Mouse (Mus musculus) large intestine, adult 2 months (tissue): ENCODE measurements around the gene Plin3. TPM values are rescaled to one million over a fixed set of nuclear protein-coding genes. Genes with fewer than 3 reads are reported as not detected.

Experiments used
- DNase-seq: peaks from one replicate; pipeline ENCODE4 v3.0.0-alpha.2; 2012; ENCODE audit warnings: low read depth, low spot score
- WGBS: fragments of 180-500 bp; shearing (Covaris S2); methylation state at CpG from one replicate; pipeline ENCODE4 v1.1.7; 2018; 5-methylcytosine and 5-hydroxymethylcytosine counted together
- polyA plus RNA-seq: library from polyadenylated mRNA; depleted of rRNA; stranded (reverse); fragments of >200 nt; gene quantifications from 2 replicates; pipeline ENCODE4 v1.2.3, GENCODE M21; 2012

Plin3 gene
- polyA plus RNA-seq, 1 experiment: 81.6 TPM

GRCm38 (mm10) chr17:56303160-56303846, 10.6 kb upstream of the Plin3 start, which contains the start of gene Uhrf1:
Gene Uhrf1 (plus strand): TSS chr17:56303321.
- WGBS: under 1% methylated on average over 43 of the region's 43 CpGs
- peak; percentile 67 for DNase-seq

GRCm38 (mm10) chr17:56302363-56302996, 9.8 kb upstream of the Plin3 start:
- WGBS: 29% methylated on average over 13 of the region's 13 CpGs
- DNase-seq: no peak

- DNase-seq: no peak
- WGBS: 87% methylated on average over 9 of the region's 9 CpGs
These were observed 7.5 kb upstream of the Plin3 start, which contains the start of gene Arrdc5 for GRCm38 (mm10) chr17:56300186-56300585. Gene Arrdc5 (minus strand): TSS chr17:56300286.

GRCm38 (mm10) chr17:56298238-56298637, 5.6 kb upstream of the Plin3 start:
- no peak for DNase-seq
- 92% methylated on average over 1 of the region's 1 CpGs for WGBS

GRCm38 (mm10) chr17:56296201-56296600, 3.5 kb upstream of the Plin3 start:
- WGBS: 58% methylated on average over 1 of the region's 1 CpGs
- DNase-seq: no peak

- DNase-seq: no peak
- WGBS: 94% methylated on average over 19 of the region's 19 CpGs
These were observed 1.6 kb upstream of the Plin3 start for GRCm38 (mm10) chr17:56294241-56294640.

- DNase-seq: no peak
These were observed 618 bp upstream of the Plin3 start for GRCm38 (mm10) chr17:56293291-56293690.

GRCm38 (mm10) chr17:56291826-56292475, 722 bp downstream of the Plin3 start:
- 91% methylated on average over 7 of the region's 7 CpGs for WGBS
- DNase-seq: no peak

More at GRCm38 (mm10) chr17:56293291-56293690, 618 bp upstream of the Plin3 start:
- 85% methylated on average over 1 of the region's 1 CpGs for WGBS

GRCm38 (mm10) chr17:56291171-56291511, 1.5 kb downstream of the Plin3 start:
- 1% methylated on average over 16 of the region's 16 CpGs for WGBS
- DNase-seq: peak; percentile 88

GRCm38 (mm10) chr17:56290388-56291170, 2.1 kb downstream of the Plin3 start:
- 2% methylated on average over 17 of the region's 17 CpGs for WGBS
- DNase-seq: peak; percentile 95

- 2% methylated on average over 23 of the region's 23 CpGs for WGBS
- no peak for DNase-seq
These were observed 3.0 kb downstream of the Plin3 start for GRCm38 (mm10) chr17:56289371-56290331.

- no peak for DNase-seq
- WGBS: 11% methylated on average over 3 of the region's 3 CpGs
These were observed 3.8 kb downstream of the Plin3 start for GRCm38 (mm10) chr17:56288866-56289265.

GRCm38 (mm10) chr17:56287830-56288229, 4.8 kb downstream of the Plin3 start:
- 20% methylated on average over 3 of the region's 3 CpGs for WGBS
- DNase-seq: no peak

GRCm38 (mm10) chr17:56285995-56286394, 6.7 kb downstream of the Plin3 start:
- WGBS: 98% methylated on average over 11 of the region's 11 CpGs
- DNase-seq: no peak

GRCm38 (mm10) chr17:56283316-56283715, 9.4 kb downstream of the Plin3 start:
- DNase-seq: no peak
- WGBS: 92% methylated on average over 8 of the region's 8 CpGs

GRCm38 (mm10) chr17:56282802-56283201, 9.9 kb downstream of the Plin3 start:
- 82% methylated on average over 4 of the region's 4 CpGs for WGBS
- DNase-seq: no peak

- WGBS: 81% methylated on average over 12 of the region's 12 CpGs
- DNase-seq: no peak
These were observed 11.5 kb downstream of the Plin3 start for GRCm38 (mm10) chr17:56281193-56281592.

GRCm38 (mm10) chr17:56279481-56280155, 13.1 kb downstream of the Plin3 start:
- DNase-seq: no peak
- 89% methylated on average over 12 of the region's 12 CpGs for WGBS
